Mouse (Mus musculus) spleen, adult 2 months (tissue): ENCODE results near the gene Fbxl17.

Experiments
- CTCF ChIP-seq: fragments of 200-500 bp; IDR thresholded peaks from 2 replicates; pipeline ENCODE4 v1.5.1; 2011; ENCODE audit warnings: mild to moderate bottlenecking, inconsistent platforms; ENCODE audit not compliant: insufficient read depth, insufficient read length, insufficient replicate concordance; ENCODE audit errors: extremely low read depth
- POLR2A ChIP-seq: fragments of 200-500 bp; IDR thresholded peaks from 2 replicates; pipeline ENCODE4 v1.6.1; 2011; ENCODE audit warnings: low read depth, low read length, inconsistent platforms

GRCm38 (mm10) chr17:63209151-63209550, 290.7 kb downstream of the Fbxl17 start:
- TF ChIP-seq CTCF (no peak), POLR2A (no peak)
